Mouse (Mus musculus): ENCODE measurements around the gene Fry.
A peak's percentile ranks its signal among the peaks of the same experiment; 100 is the strongest.

The Fry gene

GRCm38 (mm10) chr5:150337696-150338095 is 219.3 kb downstream of the Fry start:
- DNase-seq (ENCODE audit: low spot score in 2 of 2), result no peak

- DNase-seq (ENCODE audit: low spot score in 2 of 2), result no peak
Measured at GRCm38 (mm10) chr5:150340944-150341343, 222.5 kb downstream of the Fry start.

GRCm38 (mm10) chr5:150342139-150342538 is 223.7 kb downstream of the Fry start:
- DNase-seq (ENCODE audit: low spot score in 2 of 2), result no peak

- DNase-seq (ENCODE audit: low spot score in 2 of 2), result no peak
Measured at GRCm38 (mm10) chr5:150345946-150346345, 227.5 kb downstream of the Fry start.

GRCm38 (mm10) chr5:150346378-150346777 is 227.9 kb downstream of the Fry start:
- DNase-seq (ENCODE audit: low spot score in 2 of 2), result peak in 1 of 2 experiments; percentile 61

- DNase-seq (ENCODE audit: low spot score in 2 of 2), result no peak
Measured at GRCm38 (mm10) chr5:150347845-150348244, 229.4 kb downstream of the Fry start.

GRCm38 (mm10) chr5:150348302-150348701 is 229.9 kb downstream of the Fry start:
- DNase-seq (ENCODE audit: low spot score in 2 of 2), result no peak

- DNase-seq (ENCODE audit: low spot score in 2 of 2), result no peak
Measured at GRCm38 (mm10) chr5:150351191-150351590, 232.7 kb downstream of the Fry start.

- no peak for DNase-seq (ENCODE audit: low spot score in 2 of 2)
Measured at GRCm38 (mm10) chr5:150358671-150359070, 240.2 kb downstream of the Fry start.

GRCm38 (mm10) chr5:150362241-150362640 is 243.8 kb downstream of the Fry start:
- DNase-seq (ENCODE audit: low spot score in 2 of 2), result no peak

- DNase-seq (ENCODE audit: low spot score in 2 of 2), result no peak
Measured at GRCm38 (mm10) chr5:150364621-150365020, 246.2 kb downstream of the Fry start.

GRCm38 (mm10) chr5:150367027-150367426 is 248.6 kb downstream of the Fry start:
- DNase-seq (ENCODE audit: low spot score in 2 of 2), result no peak

- DNase-seq (ENCODE audit: low spot score in 2 of 2), result no peak
Measured at GRCm38 (mm10) chr5:150370291-150370690, 251.8 kb downstream of the Fry start.

GRCm38 (mm10) chr5:150370895-150371294 is 252.4 kb downstream of the Fry start:
- DNase-seq (ENCODE audit: low spot score in 2 of 2), result no peak

- DNase-seq (ENCODE audit: low spot score in 2 of 2), result no peak
Measured at GRCm38 (mm10) chr5:150372956-150373355, 254.5 kb downstream of the Fry start.

GRCm38 (mm10) chr5:150374778-150375559 is 256.5 kb downstream of the Fry start:
- DNase-seq (ENCODE audit: low spot score in 2 of 2), result no peak

GRCm38 (mm10) chr5:150378586-150378985 is 260.1 kb downstream of the Fry start:
- no peak for DNase-seq (ENCODE audit: low spot score in 2 of 2)

- no peak for DNase-seq (ENCODE audit: low spot score in 2 of 2)
Measured at GRCm38 (mm10) chr5:150380767-150381166, 262.3 kb downstream of the Fry start.

- DNase-seq (ENCODE audit: low spot score in 2 of 2), result no peak
Measured at GRCm38 (mm10) chr5:150382411-150382810, 264.0 kb downstream of the Fry start.

GRCm38 (mm10) chr5:150384272-150385215 is 266.1 kb downstream of the Fry start:
- DNase-seq (ENCODE audit: low spot score in 2 of 2), result no peak

- DNase-seq (ENCODE audit: low spot score in 2 of 2), result no peak
Measured at GRCm38 (mm10) chr5:150385224-150385623, 266.8 kb downstream of the Fry start.

GRCm38 (mm10) chr5:150388623-150389022 is 270.2 kb downstream of the Fry start:
- DNase-seq (ENCODE audit: low spot score in 2 of 2), result no peak
